Mouse (Mus musculus) olfactory bulb, adult 2 months (tissue): ENCODE measurements at regions not wholly inside any gene's neighbourhood (a gene's known extent, or its start where the extent isn't known, plus 50 kb on each side); places are given as distances from the start of the nearest gene placed in this dataset.
"Not testable (repeated sequence)": the region's sequence is repeated elsewhere in the genome, so short reads cannot be mapped to it uniquely, and the experiment has no call there.

Experiments
- CTCF ChIP-seq: fragments of 200-500 bp; IDR thresholded peaks from 2 replicates; pipeline ENCODE4 v1.5.1; 2012; ENCODE audit warnings: low read depth, mild to moderate bottlenecking, low read length, moderate library complexity; ENCODE audit not compliant: insufficient read depth
- POLR2A ChIP-seq: fragments of 200-500 bp; IDR thresholded peaks from 2 replicates; pipeline ENCODE4 v1.6.1; 2012; ENCODE audit warnings: mild to moderate bottlenecking, low read depth, low read length, moderate library complexity; ENCODE audit not compliant: insufficient read depth

DNA sequence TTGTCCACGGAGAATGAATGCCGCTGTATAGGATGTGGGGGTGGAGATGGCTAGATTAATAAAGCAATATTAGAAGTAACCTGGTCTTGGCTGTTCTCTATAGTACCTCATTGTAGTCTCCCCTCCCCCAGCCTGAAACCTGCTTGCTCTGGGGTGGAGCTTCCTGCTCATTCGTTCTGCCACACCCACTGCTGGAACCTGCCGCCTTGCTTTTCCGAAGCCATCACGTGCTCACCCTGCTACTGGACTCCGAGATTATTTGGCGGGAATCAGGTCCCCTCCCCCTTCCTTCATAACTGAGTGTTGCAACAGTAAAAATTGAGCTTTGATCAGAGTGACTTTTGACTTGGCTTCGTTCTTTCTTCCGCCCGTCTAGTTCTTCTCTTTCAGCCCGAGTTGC is 112.5 kb upstream of the Daam1 start:
- TF ChIP-seq POLR2A, CTCF: not testable (repeated sequence)
